Mouse (Mus musculus) lung, postnatal 4 days (tissue): ENCODE measurements around the gene Icam1.

ENCODE experiments used
- DNase-seq, 2 experiments: peaks; one replicate each; pipeline ENCODE4 v3.0.0; 2021

Gene Icam1

DNA sequence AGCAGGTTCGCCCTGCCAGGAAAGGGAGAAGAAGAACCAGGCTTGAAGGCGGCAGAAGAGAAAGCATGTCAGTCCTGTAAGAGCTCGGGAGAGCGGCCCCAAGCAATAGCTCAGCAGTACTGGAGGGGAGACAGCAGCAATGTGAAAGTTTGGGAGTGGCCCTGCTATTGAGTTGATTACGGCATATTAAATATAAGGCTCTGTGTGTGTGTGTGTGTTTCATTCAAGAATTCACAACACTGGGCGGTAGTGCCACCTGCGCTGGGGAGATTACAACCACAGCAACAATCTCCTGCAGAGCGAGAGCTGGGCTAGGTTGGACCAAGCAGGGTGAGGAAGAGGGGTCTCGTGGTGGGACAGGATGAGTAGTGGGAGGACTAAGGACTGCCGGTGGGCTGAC lies 35.8 kb downstream of the Icam1 start:
- no peak for DNase-seq

DNA sequence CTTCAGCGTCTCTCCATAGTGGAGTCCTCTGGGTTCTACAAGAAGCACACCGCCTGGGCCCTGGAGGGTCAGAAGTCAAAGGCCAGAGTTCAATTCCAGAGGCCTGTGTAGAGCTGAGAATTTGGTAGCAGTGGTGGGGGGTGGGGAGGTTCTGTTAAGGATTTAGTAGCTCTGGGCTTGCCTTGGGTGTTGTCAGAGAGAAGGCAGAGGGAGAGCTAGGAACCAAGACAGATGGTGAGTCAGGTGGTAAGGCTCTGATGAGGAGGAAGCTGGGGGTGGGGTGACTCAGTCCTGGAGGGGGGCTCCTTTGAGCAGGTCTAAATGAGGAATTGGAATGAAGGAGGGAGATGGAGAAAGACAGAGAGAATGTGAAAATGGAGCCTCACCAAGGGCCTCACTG lies 47.1 kb downstream of the Icam1 start:
- no peak for DNase-seq

DNA sequence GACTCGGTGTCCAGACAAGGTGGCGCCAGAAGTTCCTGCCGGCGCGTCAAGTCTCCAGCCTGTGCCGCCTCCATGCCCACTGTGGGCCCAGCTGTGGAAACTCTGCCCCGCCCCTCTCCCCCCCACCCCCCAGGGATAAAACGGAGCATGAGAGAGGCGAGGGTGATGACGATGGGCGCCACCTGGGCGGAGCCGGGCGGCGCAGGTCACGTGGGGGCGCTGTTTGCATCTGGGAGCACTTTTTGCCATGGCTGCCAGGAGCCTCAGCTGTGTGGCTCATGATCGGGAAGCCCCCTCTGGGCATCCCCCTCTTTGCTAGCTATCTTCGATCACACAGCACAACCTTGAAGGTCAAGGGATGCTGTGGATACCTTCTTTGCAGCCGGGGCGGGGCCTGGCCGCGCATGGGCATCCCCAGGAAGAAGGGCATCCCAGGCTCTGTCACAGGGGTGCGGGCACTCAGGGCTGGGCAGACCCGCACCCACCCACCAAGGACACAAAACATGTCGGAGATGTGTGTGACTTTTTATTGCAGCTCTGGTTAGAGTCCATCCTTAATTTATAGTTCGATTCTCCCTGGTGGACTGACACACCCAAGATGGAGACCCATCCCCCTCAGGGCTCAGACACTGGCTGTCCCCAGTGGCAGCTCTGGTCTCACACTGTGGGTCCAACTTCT lies 51.4 kb downstream of the Icam1 start, which contains the start of gene Zglp1:
Gene Zglp1, minus strand, starts transcription at position 88 of the 679 bp plus-strand sequence.
- no peak for DNase-seq

DNA sequence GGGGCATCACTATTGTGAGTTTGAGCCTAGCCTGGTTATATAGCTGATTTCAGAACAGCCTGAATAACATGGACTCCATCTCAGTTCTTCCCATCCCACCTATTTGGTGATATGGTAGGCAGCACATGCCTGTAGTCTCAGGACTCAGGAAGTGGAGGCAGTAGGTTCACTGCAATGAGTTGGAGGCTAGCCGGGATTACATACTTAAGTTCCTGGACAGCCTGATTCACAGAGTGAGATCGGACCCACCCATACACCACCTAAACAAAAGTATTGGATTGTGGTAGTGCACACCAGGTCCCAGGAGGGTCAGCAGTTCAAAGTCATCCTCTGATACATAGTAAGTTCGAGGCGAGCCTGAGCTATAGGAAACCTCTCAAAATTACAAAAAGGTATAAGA lies 56.9 kb downstream of the Icam1 start:
- no peak for DNase-seq

DNA sequence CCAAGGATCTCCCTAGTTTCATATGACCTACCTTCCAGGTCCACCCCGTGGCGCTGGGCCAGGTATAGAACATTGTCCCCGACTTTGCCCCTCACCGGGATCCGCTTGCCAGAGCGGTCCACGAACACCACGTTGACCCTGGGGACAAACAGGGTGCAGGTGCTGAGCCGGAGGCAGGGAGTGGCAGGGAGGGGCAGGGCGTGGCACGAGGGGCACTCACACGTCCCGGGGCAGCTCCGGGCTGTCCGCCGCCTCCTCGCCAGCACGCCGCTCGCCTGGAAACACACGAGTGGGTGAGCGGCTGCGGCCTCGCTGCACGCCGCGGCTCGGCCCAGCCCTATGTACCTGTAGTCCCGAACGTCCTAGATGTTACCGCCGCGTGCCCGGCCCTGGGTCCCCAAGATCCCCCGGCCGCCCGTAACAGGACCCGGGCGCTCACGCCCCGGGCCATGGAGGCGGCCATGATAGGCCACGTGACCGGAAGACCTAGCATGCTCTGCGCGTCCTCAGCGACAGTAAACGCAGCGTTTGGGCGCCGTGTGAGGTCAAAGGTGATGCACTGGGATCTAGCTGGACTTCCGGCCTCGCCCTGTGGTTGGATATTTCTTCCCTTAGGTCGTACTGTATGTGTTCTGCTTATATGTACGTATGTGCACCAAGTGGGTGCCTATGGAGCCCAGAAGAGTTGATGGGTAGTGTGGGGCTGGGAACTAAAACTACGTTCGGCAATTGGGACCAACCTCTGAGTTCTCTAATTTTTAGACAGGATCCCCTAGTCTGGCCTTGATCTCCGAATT lies 57.5 kb downstream of the Icam1 start, which contains the start of the genes Gm49373 and Fdx1l:
Gene Gm49373, minus strand, starts transcription at position 53 of the 797 bp plus-strand sequence.
Gene Fdx1l, minus strand, starts transcription at position 571 of the 797 bp plus-strand sequence.
- DNase-seq: peak; percentile 91 to 93

DNA sequence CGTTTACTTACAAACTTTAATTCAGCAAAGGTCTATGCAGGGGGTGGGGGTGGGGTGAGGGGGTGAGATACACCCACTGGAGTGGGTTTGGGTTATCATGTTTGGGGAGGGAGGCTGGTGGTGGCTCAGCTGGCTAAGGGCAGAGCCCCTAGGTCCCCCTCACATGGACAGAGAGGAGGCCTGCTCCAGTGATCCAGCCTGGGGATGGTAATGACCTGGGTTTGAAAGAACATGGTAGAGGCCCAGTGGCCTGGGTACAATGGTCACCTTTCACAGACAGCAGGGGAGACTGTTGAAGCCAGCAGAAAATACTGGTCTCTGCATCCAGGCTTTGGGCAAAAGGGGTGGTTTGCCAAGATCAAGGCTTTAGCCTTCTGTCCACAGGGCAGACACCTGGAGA lies 58.4 kb downstream of the Icam1 start:
- no peak for DNase-seq

DNA sequence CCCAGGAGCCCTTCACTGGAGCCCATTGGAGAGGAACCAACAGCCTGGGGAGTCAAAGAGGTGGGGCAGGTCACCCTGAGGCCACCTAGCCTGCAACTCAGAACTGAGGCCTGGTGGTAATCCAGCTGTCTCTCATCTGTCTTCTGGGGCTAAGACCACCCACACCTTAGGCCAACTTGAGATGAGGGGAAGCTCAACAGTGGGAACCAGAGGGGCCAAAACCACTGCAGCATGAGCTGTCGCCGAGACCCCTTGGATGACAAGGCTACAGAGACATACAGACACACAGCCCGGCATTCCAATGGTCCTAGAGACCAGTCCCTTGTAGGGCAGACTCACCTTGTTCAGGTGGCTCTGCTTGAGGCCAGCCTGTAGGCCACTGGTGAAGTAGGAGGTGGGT lies 59.8 kb downstream of the Icam1 start:
- no peak for DNase-seq
